Mouse (Mus musculus) hindbrain, embryonic 16.5 days (tissue): ENCODE results near the gene Tead1. TPM values are rescaled to one million over a fixed set of nuclear protein-coding genes. Genes with fewer than 3 reads are reported as not detected.

Experiments used
- ATAC-seq: fragments of 200-750 bp; cut with Nextera tagmentation; 2 replicates; pipeline ENCODE4 v1.8.0; 2017; ENCODE audit warnings: moderate TSS enrichment, moderate library complexity
- H3K27ac ChIP-seq: fragments of 300-500 bp; sonication (generic); 2 replicates; pipeline ENCODE4 v1.5.1; 2014; ENCODE audit warnings: low read depth, mild to moderate bottlenecking, control low read depth, low read length, moderate library complexity
- H3K27me3 ChIP-seq: fragments of 300-500 bp; sonication (generic); replicated peaks from 2 replicates; pipeline ENCODE4 v1.6.1; 2014; ENCODE audit warnings: low read length; ENCODE audit not compliant: control insufficient read depth, insufficient read depth
- H3K36me3 ChIP-seq: fragments of 300-500 bp; sonication (generic); 2 replicates; pipeline ENCODE4 v1.6.1; 2014; ENCODE audit warnings: mild to moderate bottlenecking, low read length, moderate library complexity, mixed read lengths; ENCODE audit not compliant: control insufficient read depth, insufficient read depth
- H3K4me1 ChIP-seq: fragments of 300-500 bp; sonication (generic); 2 replicates; pipeline ENCODE4 v1.6.1; 2014; ENCODE audit warnings: low read depth, low read length; ENCODE audit not compliant: control insufficient read depth, insufficient read depth
- H3K4me2 ChIP-seq: fragments of 300-500 bp; sonication (generic); 2 replicates; pipeline ENCODE4 v1.6.1; 2014; ENCODE audit warnings: mild to moderate bottlenecking, low read length, control low read depth, moderate library complexity
- H3K4me3 ChIP-seq: fragments of 300-500 bp; sonication (generic); 2 replicates; pipeline ENCODE4 v1.5.1; 2014; ENCODE audit warnings: mild to moderate bottlenecking, low read length, control low read depth, moderate library complexity
- H3K9ac ChIP-seq: fragments of 300-500 bp; sonication (generic); 2 replicates; pipeline ENCODE4 v1.6.1; 2014; ENCODE audit warnings: low read depth, mild to moderate bottlenecking, control low read depth, low read length, moderate library complexity
- H3K9me3 ChIP-seq: fragments of 300-500 bp; sonication (generic); 2 replicates; pipeline ENCODE4 v1.6.1; 2014; ENCODE audit warnings: mild to moderate bottlenecking, low read length, moderate library complexity; ENCODE audit not compliant: control insufficient read depth
- WGBS: fragments of 180-500 bp; shearing (Covaris S2); extraction: QIAGEN DNeasy Blood & Tissue Kit; methylation state at CpG from one replicate; pipeline ENCODE4 v1.1.7; 2014; 5-methylcytosine and 5-hydroxymethylcytosine counted together
- polyA plus RNA-seq: library from polyadenylated mRNA; unstranded; fragments of >200 nt; fragmentation: Nextera tagmentation; extraction: Ambion mirVana; gene quantifications from 2 replicates; pipeline ENCODE4 v1.2.1, GENCODE M21; 2015

The Tead1 gene
- polyA plus RNA-seq, 1 experiment from 2014 or later, result 12.1 TPM

- no peak for ATAC-seq
- H3K9ac ChIP-seq, result no peak overlapping the region
- no peak overlapping the region for H3K27ac ChIP-seq
- no peaks in the 10 kb centered on the region for H3K36me3 ChIP-seq
- no peaks in the 10 kb centered on the region for H3K9me3 ChIP-seq
- H3K4me1 ChIP-seq, result peaks cover 34% of the 10 kb centered on the region
- H3K4me2 ChIP-seq, result no peak overlapping the region
- WGBS, result 69% methylated on average over 23 of the region's 23 CpGs
- H3K27me3 ChIP-seq, result no peaks in the 10 kb centered on the region
- H3K4me3 ChIP-seq, result no peak overlapping the region
These were observed 80.3 kb downstream of the Tead1 start for GRCm38 (mm10) chr7:112759359-112759975.

GRCm38 (mm10) chr7:112760293-112760692 lies 81.2 kb downstream of the Tead1 start:
- WGBS, result 68% methylated on average over 3 of the region's 3 CpGs
- no peak for ATAC-seq
- peaks cover 34% of the 10 kb centered on the region for H3K4me1 ChIP-seq
- H3K9ac ChIP-seq, result no peak overlapping the region
- H3K9me3 ChIP-seq, result no peaks in the 10 kb centered on the region
- H3K27me3 ChIP-seq, result no peaks in the 10 kb centered on the region
- H3K36me3 ChIP-seq, result no peaks in the 10 kb centered on the region
- no peak overlapping the region for H3K4me2 ChIP-seq
- peak overlapping the region; percentile 62 for H3K27ac ChIP-seq
- H3K4me3 ChIP-seq, result no peak overlapping the region

GRCm38 (mm10) chr7:112760782-112761181 lies 81.7 kb downstream of the Tead1 start:
- Histone ChIP-seq H3K4me3 (no peak overlapping the region), H3K27me3 (no peaks in the 10 kb centered on the region), H3K9me3 (no peaks in the 10 kb centered on the region), H3K27ac (peak overlapping the region; percentile 62), H3K4me1 (peaks cover 34% of the 10 kb centered on the region), H3K36me3 (no peaks in the 10 kb centered on the region), H3K4me2 (peak overlapping the region; percentile 22), H3K9ac (peak overlapping the region; percentile 4; the same call in 1 of the 2 replicates)
- ATAC-seq, result peak; percentile 62; the same call in 1 of the 2 replicates
- WGBS, result 29% methylated on average over 8 of the region's 8 CpGs

- Histone ChIP-seq H3K27ac (no peak overlapping the region), H3K36me3 (no peaks in the 10 kb centered on the region), H3K9me3 (no peaks in the 10 kb centered on the region), H3K4me2 (no peak overlapping the region), H3K27me3 (no peaks in the 10 kb centered on the region), H3K4me1 (peaks cover 34% of the 10 kb centered on the region), H3K9ac (no peak overlapping the region), H3K4me3 (no peak overlapping the region)
- 0 out of 2 replicates have a peak, but pooled peaks have one; percentile 29 for ATAC-seq
- WGBS, result 61% methylated on average over 2 of the region's 2 CpGs
These were observed 83.8 kb downstream of the Tead1 start for GRCm38 (mm10) chr7:112762870-112763269.

GRCm38 (mm10) chr7:112763513-112763912 lies 84.4 kb downstream of the Tead1 start:
- H3K27me3 ChIP-seq, result no peaks in the 10 kb centered on the region
- H3K9ac ChIP-seq, result no peak overlapping the region
- WGBS, result 60% methylated on average over 3 of the region's 3 CpGs
- H3K9me3 ChIP-seq, result no peaks in the 10 kb centered on the region
- ATAC-seq, result 0 out of 2 replicates have a peak, but pooled peaks have one; percentile 12
- H3K36me3 ChIP-seq, result no peaks in the 10 kb centered on the region
- H3K4me1 ChIP-seq, result peaks cover 34% of the 10 kb centered on the region
- no peak overlapping the region for H3K4me2 ChIP-seq
- H3K27ac ChIP-seq, result 0 out of 2 replicates have a peak overlapping the region, but pooled peaks have one; percentile 18
- H3K4me3 ChIP-seq, result no peak overlapping the region

- Histone ChIP-seq H3K27ac (no peak overlapping the region), H3K4me1 (peaks cover 32% of the 10 kb centered on the region), H3K9me3 (no peaks in the 10 kb centered on the region), H3K4me3 (no peak overlapping the region), H3K36me3 (no peaks in the 10 kb centered on the region), H3K4me2 (no peak overlapping the region), H3K9ac (no peak overlapping the region), H3K27me3 (no peaks in the 10 kb centered on the region)
- 84% methylated on average over 4 of the region's 4 CpGs for WGBS
- ATAC-seq, result no peak
These were observed 85.8 kb downstream of the Tead1 start for GRCm38 (mm10) chr7:112764921-112765320.

- 86% methylated on average over 2 of the region's 2 CpGs for WGBS
- H3K4me3 ChIP-seq, result no peak overlapping the region
- H3K27me3 ChIP-seq, result no peaks in the 10 kb centered on the region
- H3K9ac ChIP-seq, result no peak overlapping the region
- H3K27ac ChIP-seq, result no peak overlapping the region
- no peak for ATAC-seq
- H3K36me3 ChIP-seq, result no peaks in the 10 kb centered on the region
- H3K4me2 ChIP-seq, result no peak overlapping the region
- H3K9me3 ChIP-seq, result no peaks in the 10 kb centered on the region
- no peaks in the 10 kb centered on the region; the same call in 1 of the 2 replicates for H3K4me1 ChIP-seq
These were observed 90.7 kb downstream of the Tead1 start for GRCm38 (mm10) chr7:112769866-112770265.

- Histone ChIP-seq H3K4me3 (no peak overlapping the region), H3K9me3 (no peaks in the 10 kb centered on the region), H3K4me2 (no peak overlapping the region), H3K9ac (no peak overlapping the region), H3K4me1 (peaks cover 8% of the 10 kb centered on the region), H3K27ac (no peak overlapping the region), H3K36me3 (no peaks in the 10 kb centered on the region), H3K27me3 (no peaks in the 10 kb centered on the region)
- no peak for ATAC-seq
- 84% methylated on average over 6 of the region's 6 CpGs for WGBS
These were observed 92.3 kb downstream of the Tead1 start for GRCm38 (mm10) chr7:112771461-112771860.

GRCm38 (mm10) chr7:112772777-112773176 lies 93.7 kb downstream of the Tead1 start:
- 64% methylated on average over 6 of the region's 6 CpGs for WGBS
- Histone ChIP-seq H3K4me3 (no peak overlapping the region), H3K9me3 (no peaks in the 10 kb centered on the region), H3K27ac (no peak overlapping the region), H3K36me3 (no peaks in the 10 kb centered on the region), H3K4me1 (peaks cover 15% of the 10 kb centered on the region), H3K9ac (no peak overlapping the region), H3K27me3 (no peaks in the 10 kb centered on the region), H3K4me2 (no peak overlapping the region)
- ATAC-seq, result no peak
